ENCODE assay signal across 22 mouse cellular contexts in the genomic region with DNA sequence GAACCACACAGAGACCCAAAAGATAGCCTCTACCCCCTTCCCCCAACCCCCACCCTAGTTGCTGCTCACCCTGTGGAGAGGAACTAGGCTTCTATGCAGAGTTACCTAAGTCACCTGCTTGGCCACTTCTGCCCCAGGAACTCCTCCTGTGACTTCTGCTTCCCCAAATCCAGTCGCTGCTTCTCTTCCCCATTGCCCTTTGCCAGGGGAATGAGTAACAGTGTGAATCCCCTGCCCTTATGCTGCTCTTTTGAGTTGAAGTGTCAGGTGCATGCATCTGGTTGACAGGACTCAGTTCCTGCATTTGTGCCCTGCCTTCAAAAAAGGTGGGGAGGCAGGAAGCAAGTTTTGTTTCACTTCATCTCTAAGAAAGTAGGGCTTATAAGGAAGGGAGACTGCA. TPM values are rescaled to one million over a fixed set of nuclear protein-coding genes. Genes with fewer than 3 reads are reported as not detected.
A peak's percentile ranks its signal among the peaks of the same experiment; 100 is the strongest.
DNase-seq lines count a peak whose midpoint lies in the region; ATAC-seq and TF ChIP-seq lines count a peak whose summit lies in the region.
"Had no signal": no experiment of that assay in that cellular context is flagged by ENCODE, and none has a peak within 500 bp of the region (broad histone marks: within the 10 kb centered on the region; RNA-seq: fewer than 3 reads in every experiment).

No protein-coding gene starts in this region.

- WGBS in thymus, adult 2 months, result 21% methylated on average over 1 of the region's 1 CpGs

- no peak for TF ChIP-seq CTCF in thymus, adult 2 months (IDR thresholded peaks at IDR 0.05; ENCODE audit: borderline replicate concordance, control insufficient read depth, extremely low read depth, insufficient read depth, low read length, poor library complexity)
- TF ChIP-seq CTCF in CH12.LX (conservative IDR thresholded peaks at IDR 0.05 in 1 of 2, IDR thresholded peaks at IDR 0.05 in 1 of 2; ENCODE audit: low read depth in 2 of 2, low read length in 2 of 2), result no peak

- H3K27me3 ChIP-seq in thymus, adult 2 months (ENCODE audit: control insufficient read depth, insufficient read depth, low read length), result no peaks in the 10 kb centered on the region
- no peaks in the 10 kb centered on the region for H3K27me3 ChIP-seq in CH12.LX (replicated peaks)
- H3K27me3 ChIP-seq in splenic B cell, adult 2 months (ENCODE audit: control insufficient read depth, insufficient read depth, low read length, poor library complexity, severe bottlenecking), result no peaks in the 10 kb centered on the region
- H3K27me3 ChIP-seq: embryonic facial prominence, embryonic 12.5 days; forebrain, embryonic 15.5 days; hindbrain, embryonic 15.5 days had no signal

- peak; percentile 70 for ATAC-seq in megakaryocyte, adult 5-6 weeks (ENCODE audit: poor library complexity, severe bottlenecking)
- ATAC-seq: activated CD4-positive, CD25-positive, alpha-beta regulatory T cell, adult 4 months; CD4-positive, CD25-positive, alpha-beta regulatory T cell, adult 4 months; forebrain, embryonic 15.5 days; inflammation-experienced regulatory T-cells, adult 6 months had no signal

- peak; percentile 33; the same call in 1 of the 2 replicates for TF ChIP-seq EP300 in CH12.LX (IDR thresholded peaks at IDR 0.05; ENCODE audit: low read length)

- TF ChIP-seq RAD21 in CH12.LX (IDR thresholded peaks at IDR 0.05; ENCODE audit: low read depth, low read length), result no peak

- dilution Hi-C loops in CH12.LX (cut with MboI; ENCODE audit: extremely low pct_ligation_motif_present, extremely low pct_unique_long_range_greater_than_20kb, low sequenced_read_pairs), result no loop called here

- no peak for DNase-seq in thymus, adult 2 months
- DNase-seq in thymus, adult 18-20 months, result no peak
- DNase-seq in CH12.LX (ENCODE audit: extremely low read depth), result peak; percentile 52
- DNase-seq in splenic B cell, adult 2 months (ENCODE audit: low read depth, low spot score), result peak; percentile 81
- no peak for DNase-seq in T-cell, adult 2 months (ENCODE audit: low spot score)
- DNase-seq in urinary bladder, adult 2 months (ENCODE audit: low spot score), result no peak
- DNase-seq: adrenal gland, postnatal 36 days; cerebellum, adult 11 months; cerebellum, adult 8-10 months; cerebellum, postnatal 14 days; heart, adult 2 months; heart, postnatal 14 days had no signal

- H3K4me3 ChIP-seq in thymus, adult 2 months (ENCODE audit: control insufficient read depth, insufficient read depth, low read length), result no peak overlapping the region
- no peak overlapping the region for H3K4me3 ChIP-seq in CH12.LX (replicated peaks in 1 of 3; ENCODE audit: low read depth in 2 of 3, low read length in 2 of 3, poor library complexity in 1 of 3)
- H3K4me3 ChIP-seq: embryonic facial prominence, embryonic 12.5 days; forebrain, embryonic 15.5 days; heart, adult 2 months; heart, embryonic 15.5 days; hindbrain, embryonic 15.5 days had no signal

- TF ChIP-seq POLR2A in thymus, adult 2 months (IDR thresholded peaks at IDR 0.05; ENCODE audit: control insufficient read depth, extremely low read depth, insufficient read depth, low read length, poor library complexity), result no peak
- 0 out of 2 replicates have a peak, but pooled peaks have one; percentile 30 for TF ChIP-seq POLR2A in CH12.LX (IDR thresholded peaks at IDR 0.05; ENCODE audit: low read depth, low read length)

- H3K9ac ChIP-seq in CH12.LX (ENCODE audit: insufficient read depth, low read depth), result peak overlapping the region; percentile 38; the same call in 1 of the 2 replicates
- H3K9ac ChIP-seq: embryonic facial prominence, embryonic 12.5 days; forebrain, embryonic 15.5 days; heart, embryonic 15.5 days; hindbrain, embryonic 15.5 days had no signal

- H3K27ac ChIP-seq in thymus, adult 2 months (ENCODE audit: control insufficient read depth, insufficient read depth, low read length), result peak overlapping the region; percentile 81
- peak overlapping the region; percentile 63; the same call in 1 of the 2 replicates for H3K27ac ChIP-seq in CH12.LX (ENCODE audit: insufficient read depth, low read depth)
- H3K27ac ChIP-seq: embryonic facial prominence, embryonic 12.5 days; forebrain, embryonic 15.5 days; heart, adult 2 months; heart, embryonic 15.5 days; hindbrain, embryonic 15.5 days had no signal

- in situ Hi-C loops in CH12.LX (cut with MboI; ENCODE audit: low pct_ligation_motif_present, low pct_unique_long_range_greater_than_20kb, low sequenced_read_pairs), result no loop called here

- peak overlapping the region; percentile 88 for H3K4me2 ChIP-seq in CH12.LX (ENCODE audit: insufficient read depth, low read depth, poor library complexity, severe bottlenecking)
- H3K4me2 ChIP-seq: embryonic facial prominence, embryonic 12.5 days; forebrain, embryonic 15.5 days; heart, embryonic 11.5 days; heart, embryonic 15.5 days; hindbrain, embryonic 15.5 days had no signal

- peaks cover 10% of the 10 kb centered on the region for H3K4me1 ChIP-seq in thymus, adult 2 months (replicated peaks; ENCODE audit: control insufficient read depth, insufficient read depth, low read length)
- H3K4me1 ChIP-seq in CH12.LX (ENCODE audit: control insufficient read depth in 1 of 2, insufficient read depth in 2 of 2), result peaks cover 8 to 22% of the 10 kb centered on the region in 2 experiments
- H3K4me1 ChIP-seq: embryonic facial prominence, embryonic 12.5 days; forebrain, embryonic 15.5 days; heart, embryonic 15.5 days; hindbrain, embryonic 15.5 days had no signal

- no peaks in the 10 kb centered on the region for H3K79me2 ChIP-seq in CH12.LX (replicated peaks; ENCODE audit: control insufficient read depth, extremely low read depth, insufficient read depth, poor library complexity, severe bottlenecking)

- H3K9me3 ChIP-seq in CH12.LX (replicated peaks; ENCODE audit: low read length), result peaks cover 12% of the 10 kb centered on the region
- H3K9me3 ChIP-seq: heart, embryonic 15.5 days; hindbrain, embryonic 15.5 days had no signal

- no peaks in the 10 kb centered on the region for H3K36me3 ChIP-seq in thymus, adult 2 months (ENCODE audit: control insufficient read depth, insufficient read depth, low read length)
- no peaks in the 10 kb centered on the region for H3K36me3 ChIP-seq in CH12.LX (replicated peaks in 1 of 2; ENCODE audit: control insufficient read depth in 1 of 2, insufficient read depth in 1 of 2, low read length in 1 of 2)
- no peaks in the 10 kb centered on the region for H3K36me3 ChIP-seq in splenic B cell, adult 2 months (ENCODE audit: control insufficient read depth, insufficient read depth, low read length, poor library complexity, severe bottlenecking)
- H3K36me3 ChIP-seq: embryonic facial prominence, embryonic 12.5 days; forebrain, embryonic 15.5 days; heart, embryonic 15.5 days; hindbrain, embryonic 15.5 days had no signal

TF ChIP-seq in CH12.LX, 34 proteins besides CTCF, POLR2A, EP300 and RAD21 (continues in another document):
- TF ChIP-seq MAFK (IDR thresholded peaks at IDR 0.05; ENCODE audit: insufficient replicate concordance, low read length) (no peak), POLR2AphosphoS2 (IDR thresholded peaks at IDR 0.05; ENCODE audit: low read depth, low read length) (no peak), TCF12 (IDR thresholded peaks at IDR 0.05; ENCODE audit: low read depth, low read length) (peak; percentile 57; the same call in 1 of the 2 replicates), USF2 (conservative IDR thresholded peaks at IDR 0.05; ENCODE audit: low read depth, low read length) (no peak), MEF2A (IDR thresholded peaks at IDR 0.05; ENCODE audit: borderline replicate concordance, low read depth, low read length) (peak; percentile 14; the same call in 1 of the 2 replicates), RCOR1 (conservative IDR thresholded peaks at IDR 0.05; ENCODE audit: low read depth, low read length) (no peak; the same call in 1 of the 2 replicates), ETS1 (conservative IDR thresholded peaks at IDR 0.05; ENCODE audit: low read depth, low read length) (no peak; the same call in 1 of the 2 replicates), JUND (conservative IDR thresholded peaks at IDR 0.05; ENCODE audit: low read depth, low read length) (no peak)

RNA-seq across cellular contexts. Expression of a gene that starts 13.3 kb away (rescaled TPM):
- polyA plus RNA-seq in thymus, adult 2 months (2012; rRNA removed), result 197 and 202 TPM in 2 replicates
- total RNA-seq in CH12.LX (2012; rRNA removed), result 164 and 184 TPM in 2 replicates
- total RNA-seq in CH12.LX (2014; rRNA removed), result 90.1 and 102 TPM in 2 replicates
- 157 and 161 TPM in 2 replicates for polyA plus RNA-seq in CH12.LX (2012; ENCODE audit: insufficient read length, low read depth)
- 43.4 and 46.2 TPM in 2 replicates for total RNA-seq in megakaryocyte, adult 5-6 weeks (2015)
- total RNA-seq in megakaryocyte, adult 5-6 weeks (2017), result 96.5 and 101 TPM in 2 replicates
- 29.5 and 40.1 TPM in 2 replicates for polyA plus RNA-seq in urinary bladder, adult 2 months (2012; rRNA removed)

RNA-seq across cellular contexts. Expression of a gene that starts 13.5 kb away (rescaled TPM):
- 288 and 334 TPM in 2 replicates for polyA plus RNA-seq in thymus, adult 2 months (2012; rRNA removed)
- total RNA-seq in CH12.LX (2012; rRNA removed), result 435 and 547 TPM in 2 replicates
- total RNA-seq in CH12.LX (2014; rRNA removed), result 156 and 159 TPM in 2 replicates
- polyA plus RNA-seq in CH12.LX (2012; ENCODE audit: insufficient read length, low read depth), result 192 and 196 TPM in 2 replicates
- 142 and 149 TPM in 2 replicates for total RNA-seq in megakaryocyte, adult 5-6 weeks (2015)
- total RNA-seq in megakaryocyte, adult 5-6 weeks (2017), result 78.7 and 125 TPM in 2 replicates
- polyA plus RNA-seq in urinary bladder, adult 2 months (2012; rRNA removed), result 34.7 and 37.4 TPM in 2 replicates

RNA-seq across cellular contexts. Expression of a gene that starts 21.2 kb away (rescaled TPM):
- 130 and 197 TPM in 2 replicates for polyA plus RNA-seq in thymus, adult 2 months (2012; rRNA removed)
- total RNA-seq in CH12.LX (2012; rRNA removed) (60.7 and 67.0 TPM in 2 replicates), CH12.LX (2014; rRNA removed) (77.4 and 102 TPM in 2 replicates)
- polyA plus RNA-seq in CH12.LX (2012; ENCODE audit: insufficient read length, low read depth), result 147 and 149 TPM in 2 replicates
- total RNA-seq in megakaryocyte, adult 5-6 weeks (2015), result 105 and 109 TPM in 2 replicates
- total RNA-seq in megakaryocyte, adult 5-6 weeks (2017), result 110 and 132 TPM in 2 replicates
- 22.4 and 22.8 TPM in 2 replicates for polyA plus RNA-seq in urinary bladder, adult 2 months (2012; rRNA removed)
- total RNA-seq: MEL had no signal

RNA-seq across cellular contexts. Expression of a gene that starts 23.4 kb away (rescaled TPM):
- polyA plus RNA-seq in thymus, adult 2 months (2012; rRNA removed), result 656 and 705 TPM in 2 replicates
- total RNA-seq in CH12.LX (2012; rRNA removed) (989 and 1,092 TPM in 2 replicates), CH12.LX (2014; rRNA removed) (846 and 857 TPM in 2 replicates)
- polyA plus RNA-seq in CH12.LX (2012; ENCODE audit: insufficient read length, low read depth), result 652 and 654 TPM in 2 replicates
- 230 and 263 TPM in 2 replicates for total RNA-seq in megakaryocyte, adult 5-6 weeks (2015)
- total RNA-seq in megakaryocyte, adult 5-6 weeks (2017), result 339 and 455 TPM in 2 replicates
- 81.2 and 88.3 TPM in 2 replicates for polyA plus RNA-seq in urinary bladder, adult 2 months (2012; rRNA removed)

RNA-seq across cellular contexts. Expression of a gene that starts 29.3 kb away (rescaled TPM):
- 231 and 232 TPM in 2 replicates for polyA plus RNA-seq in thymus, adult 2 months (2012; rRNA removed)
- total RNA-seq in CH12.LX (2012; rRNA removed), result 110 and 116 TPM in 2 replicates
- total RNA-seq in CH12.LX (2014; rRNA removed), result 54.8 and 62.2 TPM in 2 replicates
- 121 and 124 TPM in 2 replicates for polyA plus RNA-seq in CH12.LX (2012; ENCODE audit: insufficient read length, low read depth)
- 6.4 and 7.1 TPM in 2 replicates for total RNA-seq in megakaryocyte, adult 5-6 weeks (2015)
- 34.2 and 35.9 TPM in 2 replicates for total RNA-seq in megakaryocyte, adult 5-6 weeks (2017)
- 37.9 and 42.4 TPM in 2 replicates for polyA plus RNA-seq in urinary bladder, adult 2 months (2012; rRNA removed)

Comparison
In these comparisons a context has a peak if more than half of its experiments do, and no peak if none do; other contexts are left out.
1. DNase-seq: peak in CH12.LX (single experiment) and splenic B cell, adult 2 months (single experiment); none in thymus, adult 2 months (single experiment), thymus, adult 18-20 months (0 of 2), T-cell, adult 2 months (single experiment) and urinary bladder, adult 2 months (single experiment).